Mouse (Mus musculus) spleen, adult 2 months (tissue): ENCODE data around the gene Fgfr2.

Experiments used
- CTCF ChIP-seq: fragments of 200-500 bp; IDR thresholded peaks from 2 replicates; pipeline ENCODE4 v1.5.1; 2011; ENCODE audit warnings: mild to moderate bottlenecking, inconsistent platforms; ENCODE audit not compliant: insufficient read depth, insufficient read length, insufficient replicate concordance; ENCODE audit errors: extremely low read depth
- POLR2A ChIP-seq: fragments of 200-500 bp; IDR thresholded peaks from 2 replicates; pipeline ENCODE4 v1.6.1; 2011; ENCODE audit warnings: low read depth, low read length, inconsistent platforms

- TF ChIP-seq POLR2A (no peak), CTCF (no peak)
Measured at GRCm38 (mm10) chr7:132506226-132506625, 616.9 kb downstream of the Fgfr2 start.
